ENCODE assay signal across 9 mouse cellular contexts in the genomic region with DNA sequence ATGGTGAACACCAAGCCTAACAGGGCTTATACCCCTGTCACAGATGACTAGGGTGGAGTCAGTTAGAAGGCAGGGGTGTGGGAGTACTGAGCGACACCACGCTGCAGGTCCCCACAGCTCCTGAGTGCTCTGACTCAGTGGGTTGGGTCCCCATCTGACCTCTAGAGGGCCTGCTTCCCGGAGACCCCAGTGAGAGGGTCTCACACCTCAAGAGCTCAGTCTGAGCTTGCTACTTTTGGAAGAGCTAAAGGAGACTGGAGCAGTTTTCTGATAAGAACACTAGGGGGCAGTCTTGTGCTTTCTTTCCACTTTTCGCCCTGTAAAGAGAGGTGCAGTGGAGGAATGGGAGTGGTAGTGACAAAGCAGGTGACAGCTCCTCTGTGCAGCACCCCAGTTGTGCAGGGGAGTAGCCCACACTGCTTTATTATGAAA. TPM values are rescaled to one million over a fixed set of nuclear protein-coding genes. Genes with fewer than 3 reads are reported as not detected.
DNase-seq lines count a peak whose midpoint lies in the region; ATAC-seq and TF ChIP-seq lines count a peak whose summit lies in the region.
"Had no signal": no experiment of that assay in that cellular context is flagged by ENCODE, and none has a peak within 500 bp of the region (broad histone marks: within the 10 kb centered on the region; RNA-seq: fewer than 3 reads in every experiment).

No protein-coding gene starts in this region.

- no peaks in the 10 kb centered on the region for H3K27me3 ChIP-seq in kidney, adult 2 months (replicated peaks; ENCODE audit: control insufficient read depth, insufficient read depth, low read length)
- no peaks in the 10 kb centered on the region for H3K27me3 ChIP-seq in G1E (ENCODE audit: insufficient read depth, low read length)
- peaks cover 8% of the 10 kb centered on the region; the same call in 1 of the 2 replicates for H3K27me3 ChIP-seq in liver, embryonic 13.5 days
- no peaks in the 10 kb centered on the region for H3K27me3 ChIP-seq in neural tube, embryonic 11.5 days (ENCODE audit: control insufficient read depth, insufficient read depth, low read length)

- H3K4me1 ChIP-seq in kidney, adult 2 months (ENCODE audit: control insufficient read depth, insufficient read depth, low read length), result no peaks in the 10 kb centered on the region
- H3K4me1 ChIP-seq in G1E (ENCODE audit: insufficient read depth, low read depth, low read length), result peaks cover 36% of the 10 kb centered on the region
- H3K4me1 ChIP-seq in liver, embryonic 13.5 days (replicated peaks), result peaks cover 44% of the 10 kb centered on the region
- peaks cover 7% of the 10 kb centered on the region; the same call in 1 of the 2 replicates for H3K4me1 ChIP-seq in neural tube, embryonic 11.5 days (ENCODE audit: control insufficient read depth, insufficient read depth, low read length)

- peak; percentile 50 for TF ChIP-seq CTCF in kidney, adult 2 months (conservative IDR thresholded peaks at IDR 0.05; ENCODE audit: insufficient read depth, insufficient read length, low read depth, low read length)
- peak; percentile 68 for TF ChIP-seq CTCF in G1E (IDR thresholded peaks at IDR 0.05; ENCODE audit: low read depth, low read length)

- H3K9ac ChIP-seq in liver, embryonic 13.5 days, result 0 out of 2 replicates have a peak overlapping the region, but pooled peaks have one; percentile 17
- H3K9ac ChIP-seq in neural tube, embryonic 11.5 days (ENCODE audit: low read length), result no peak overlapping the region

- H3K36me3 ChIP-seq in kidney, adult 2 months (ENCODE audit: control insufficient read depth, insufficient read depth, low read length), result no peaks in the 10 kb centered on the region
- H3K36me3 ChIP-seq in G1E (replicated peaks), result peaks cover 43% of the 10 kb centered on the region
- no peaks in the 10 kb centered on the region; the same call in 1 of the 2 replicates for H3K36me3 ChIP-seq in liver, embryonic 13.5 days
- H3K36me3 ChIP-seq in neural tube, embryonic 11.5 days (ENCODE audit: control insufficient read depth, insufficient read depth, low read length), result no peaks in the 10 kb centered on the region

- no peak overlapping the region for H3K4me3 ChIP-seq in kidney, adult 2 months (ENCODE audit: insufficient read depth, low read depth, low read length)
- H3K4me3 ChIP-seq in G1E (ENCODE audit: low read depth, low read length), result no peak overlapping the region; the same call in 1 of the 2 replicates
- no peak overlapping the region for H3K4me3 ChIP-seq in liver, embryonic 13.5 days (replicated peaks)
- H3K4me3 ChIP-seq in neural tube, embryonic 11.5 days (ENCODE audit: low read depth, low read length), result no peak overlapping the region
- H3K4me3 ChIP-seq: megakaryocyte, embryonic 14.5 days had no signal

- 15% methylated on average over 4 of the region's 4 CpGs for WGBS in kidney, adult 2 months
- WGBS in liver, embryonic 13.5 days (ENCODE audit: insufficient replicate concordance), result 15% methylated on average over 4 of the region's 4 CpGs
- 14% methylated on average over 4 of the region's 4 CpGs for WGBS in neural tube, embryonic 11.5 days

- no peak overlapping the region for H3K27ac ChIP-seq in kidney, adult 2 months (ENCODE audit: insufficient read depth, low read depth, low read length)
- H3K27ac ChIP-seq in liver, embryonic 13.5 days, result no peak overlapping the region; the same call in 1 of the 2 replicates
- no peak overlapping the region for H3K27ac ChIP-seq in neural tube, embryonic 11.5 days (ENCODE audit: low read depth, low read length)

- H3K4me2 ChIP-seq in liver, embryonic 13.5 days, result no peak overlapping the region
- H3K4me2 ChIP-seq in neural tube, embryonic 11.5 days (ENCODE audit: low read depth), result no peak overlapping the region

- H3K9me3 ChIP-seq in G1E (replicated peaks), result no peaks in the 10 kb centered on the region
- no peaks in the 10 kb centered on the region for H3K9me3 ChIP-seq in liver, embryonic 13.5 days (replicated peaks)
- H3K9me3 ChIP-seq in neural tube, embryonic 11.5 days (ENCODE audit: control insufficient read depth, low read length), result no peaks in the 10 kb centered on the region
- H3K9me3 ChIP-seq: megakaryocyte, embryonic 14.5 days had no signal

- TF ChIP-seq POLR2A in kidney, adult 2 months (IDR thresholded peaks at IDR 0.05; ENCODE audit: low read depth, low read length), result no peak

- ATAC-seq in G1E (ENCODE audit: extremely low read depth, insufficient number of reproducible peaks, low FRiP score, poor library complexity, severe bottlenecking), result no peak
- ATAC-seq in liver, embryonic 13.5 days (ENCODE audit: low read depth), result peak; percentile 77
- 0 out of 2 replicates have a peak, but pooled peaks have one; percentile 46 for ATAC-seq in neural tube, embryonic 11.5 days (ENCODE audit: insufficient read depth, low FRiP score, low TSS enrichment)

- peak; percentile 36 for DNase-seq in kidney, adult 2 months
- DNase-seq in kidney, postnatal 36 days, result no peak
- DNase-seq in G1E (ENCODE audit: low spot score), result peak; percentile 67
- peak; percentile 34 to 62 for DNase-seq in cerebellum, postnatal 36 days
- DNase-seq in heart, postnatal 4 days, result peak; percentile 40
- peak; percentile 46 for DNase-seq in liver, embryonic 13.5 days
- DNase-seq in neural tube, embryonic 11.5 days (ENCODE audit: low spot score), result peak; percentile 59
- no peak for DNase-seq in ovary, adult 18-20 months (ENCODE audit: low spot score)

RNA-seq across cellular contexts. Expression of a gene that starts 30.9 kb away (rescaled TPM):
- 38.1 and 57.0 TPM in 2 replicates for polyA plus RNA-seq in kidney, adult 2 months (2012; rRNA removed)
- 2.0 and 5.1 TPM in 2 replicates for total RNA-seq in G1E (2014; fragmentation: Nextera tagmentation)
- 2.4 and 2.6 TPM in 2 replicates for total RNA-seq in G1E (2017)
- 4.3 and 7.4 TPM in 2 replicates for polyA plus RNA-seq in G1E (2012)
- total RNA-seq in heart, postnatal 4 days (2021), result 10 to 100 TPM; 11.1 to 11.4 TPM
- 2.5 and 3.6 TPM in 2 replicates for polyA plus RNA-seq in liver, embryonic 13.5 days (2015; fragmentation: Nextera tagmentation; extraction: Ambion mirVana)
- 8.2 and 9.8 TPM in 2 replicates for polyA plus RNA-seq in neural tube, embryonic 11.5 days (2014; fragmentation: Nextera tagmentation; extraction: Ambion mirVana)

RNA-seq across cellular contexts. Expression of a gene that starts 54.2 kb away (rescaled TPM):
- not detected in 2 replicates for polyA plus RNA-seq in kidney, adult 2 months (2012; rRNA removed)
- not detected in 2 replicates for total RNA-seq in G1E (2014; fragmentation: Nextera tagmentation)
- not detected in 2 replicates for total RNA-seq in G1E (2017)
- polyA plus RNA-seq in G1E (2012), result not detected in 2 replicates
- total RNA-seq in heart, postnatal 4 days (2021), result not detected
- not detected in 2 replicates for polyA plus RNA-seq in liver, embryonic 13.5 days (2015; fragmentation: Nextera tagmentation; extraction: Ambion mirVana)
- polyA plus RNA-seq in neural tube, embryonic 11.5 days (2014; fragmentation: Nextera tagmentation; extraction: Ambion mirVana), result 19.6 and 25.3 TPM in 2 replicates

Comparison
In these comparisons a context has a peak if more than half of its experiments do, and no peak if none do; other contexts are left out.
1. DNase-seq: peak in kidney, adult 2 months (single experiment), G1E (single experiment), cerebellum, postnatal 36 days (2 of 2), heart, postnatal 4 days (single experiment), liver, embryonic 13.5 days (single experiment) and neural tube, embryonic 11.5 days (single experiment); none in kidney, postnatal 36 days (0 of 2) and ovary, adult 18-20 months (single experiment).
2. RNA of a gene that starts 54.2 kb away (polyA plus RNA-seq): 19.6 to 25.3 TPM in neural tube, embryonic 11.5 days; not detected in liver, embryonic 13.5 days, not detected in kidney, adult 2 months and not detected in G1E; every median in the first group is over 10 times any median in the second.